In genomic region chr2:180269329-180269728, GRCm38 (mm10) we compare ENCODE assay signal across 38 mouse cellular contexts. TPM values are rescaled to one million over a fixed set of nuclear protein-coding genes. Genes with fewer than 3 reads are reported as not detected.
"Had no signal": no experiment of that assay in that cellular context is flagged by ENCODE, and none has a peak within 500 bp of the region (broad histone marks: within the 10 kb centered on the region; RNA-seq: fewer than 3 reads in every experiment).

No protein-coding gene starts in this region.

- H3K27ac ChIP-seq: heart, embryonic 13.5 days; heart, embryonic 15.5 days; hindbrain, embryonic 10.5 days; hindbrain, embryonic 12.5 days; hindbrain, embryonic 13.5 days; hindbrain, embryonic 14.5 days; hindbrain, embryonic 15.5 days; hindbrain, postnatal 0 days; intestine, embryonic 15.5 days; kidney, embryonic 15.5 days; kidney, postnatal 0 days; layer of hippocampus, adult 2 months; left cerebral cortex, adult 2 months had no signal

- H3K9me3 ChIP-seq: heart, embryonic 12.5 days; heart, embryonic 13.5 days; heart, embryonic 15.5 days; hindbrain, embryonic 10.5 days; hindbrain, embryonic 12.5 days; hindbrain, embryonic 13.5 days; hindbrain, embryonic 15.5 days; intestine, embryonic 15.5 days; kidney, embryonic 15.5 days had no signal

- H3K4me2 ChIP-seq: heart, embryonic 11.5 days; heart, embryonic 12.5 days; heart, embryonic 13.5 days; heart, embryonic 15.5 days; hindbrain, embryonic 12.5 days; hindbrain, embryonic 13.5 days; hindbrain, embryonic 14.5 days; hindbrain, embryonic 15.5 days; intestine, embryonic 15.5 days; kidney, embryonic 15.5 days had no signal

- H3K9ac ChIP-seq: heart, embryonic 12.5 days; heart, embryonic 15.5 days; hindbrain, embryonic 12.5 days; hindbrain, embryonic 13.5 days; hindbrain, embryonic 14.5 days; hindbrain, embryonic 15.5 days; intestine, embryonic 15.5 days; kidney, embryonic 15.5 days had no signal

- DNase-seq: heart, postnatal 10 days; heart, postnatal 14 days; heart, postnatal 36 days; heart, postnatal 4 days; kidney, adult 11 months; kidney, adult 18-20 months; kidney, adult 2 months; kidney, adult 8-10 months; kidney, adult 9 months; kidney, postnatal 10 days; kidney, postnatal 14 days; kidney, postnatal 25 days; kidney, postnatal 36 days; kidney, postnatal 4 days; layer of hippocampus, adult 9-11 months; layer of hippocampus, postnatal 36 days had no signal

- H3K27me3 ChIP-seq: heart, embryonic 12.5 days; heart, embryonic 13.5 days; heart, embryonic 15.5 days; hindbrain, embryonic 15.5 days; intestine, embryonic 15.5 days had no signal

- ATAC-seq: hindbrain, embryonic 16.5 days; hindbrain, postnatal 0 days; inflammation-experienced regulatory T-cells, adult 6 months; intestine, embryonic 15.5 days; intestine, embryonic 16.5 days; intestine, postnatal 0 days had no signal

- H3K4me3 ChIP-seq: heart, embryonic 12.5 days; heart, embryonic 13.5 days; heart, embryonic 15.5 days; hindbrain, embryonic 10.5 days; hindbrain, embryonic 12.5 days; hindbrain, embryonic 13.5 days; hindbrain, embryonic 15.5 days; intestine, embryonic 15.5 days; kidney, embryonic 15.5 days; layer of hippocampus, adult 2 months; left cerebral cortex, adult 2 months had no signal

RNA-seq across cellular contexts. Expression of gene Rbbp8nl, which starts 20.4 kb away (rescaled TPM):
- polyA plus RNA-seq: heart, embryonic 12.5 days; heart, embryonic 14.5 days; heart, postnatal 0 days; hindbrain, embryonic 11.5 days; hindbrain, embryonic 13.5 days; hindbrain, embryonic 14.5 days; hindbrain, embryonic 15.5 days; hindbrain, embryonic 16.5 days; hindbrain, postnatal 0 days; inflammation-experienced regulatory T-cells, adult 6 months had no signal
